Mouse (Mus musculus): ENCODE results near the gene Zbtb8b. TPM values are rescaled to one million over a fixed set of nuclear protein-coding genes. Genes with fewer than 3 reads are reported as not detected.
A peak's percentile ranks its signal among the peaks of the same experiment; 100 is the strongest.
"Not testable (repeated sequence)": the region's sequence is repeated elsewhere in the genome, so short reads cannot be mapped to it uniquely, and the experiment has no call there.

Zbtb8b gene
- 1.5 and 1.7 TPM in 2 replicates for polyA plus RNA-seq (2015; fragmentation: Nextera tagmentation; extraction: Ambion mirVana)

DNA sequence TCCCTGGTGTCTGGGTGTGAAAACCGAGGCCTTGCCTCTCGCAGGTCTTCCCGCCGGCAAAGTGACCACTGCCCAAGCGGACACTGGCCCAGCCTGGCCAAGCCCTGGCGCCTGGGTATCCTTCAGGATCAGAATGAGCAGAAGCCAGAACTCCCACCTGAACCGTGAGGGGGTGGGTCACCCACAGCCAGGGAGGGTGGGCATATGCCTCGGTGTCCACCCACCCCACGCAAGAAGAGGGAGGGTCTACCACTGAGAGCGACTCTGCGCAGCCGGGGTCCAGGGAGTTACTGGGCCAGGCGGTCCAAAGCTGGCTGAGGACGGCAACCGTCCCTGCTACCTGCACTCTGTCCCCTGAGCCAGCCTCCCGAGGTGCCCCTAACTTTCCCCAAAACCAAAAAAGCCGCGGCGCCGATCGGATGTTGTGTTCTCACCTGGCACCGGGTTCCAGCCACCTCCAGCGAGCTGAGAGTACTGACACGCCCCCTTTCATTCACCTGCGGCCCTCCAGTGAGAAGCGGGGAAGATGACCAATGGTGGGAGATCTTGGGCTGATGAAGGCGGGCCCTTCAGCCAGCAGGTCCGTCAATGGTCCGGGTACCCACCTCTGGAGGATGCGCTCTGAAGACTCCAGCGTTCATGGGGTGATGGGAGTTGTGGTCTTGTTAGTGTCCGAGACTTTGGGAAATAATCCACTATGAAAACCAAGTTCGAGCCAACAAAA lies at the start of gene Zbtb8b:
Zbtb8b (minus strand) TSS at position 514 of the 724 bp plus-strand sequence.
- 0 out of 2 replicates have a peak within 1 kb of the TSS, but pooled peaks have one; percentile 16 for H3K9ac ChIP-seq

DNA sequence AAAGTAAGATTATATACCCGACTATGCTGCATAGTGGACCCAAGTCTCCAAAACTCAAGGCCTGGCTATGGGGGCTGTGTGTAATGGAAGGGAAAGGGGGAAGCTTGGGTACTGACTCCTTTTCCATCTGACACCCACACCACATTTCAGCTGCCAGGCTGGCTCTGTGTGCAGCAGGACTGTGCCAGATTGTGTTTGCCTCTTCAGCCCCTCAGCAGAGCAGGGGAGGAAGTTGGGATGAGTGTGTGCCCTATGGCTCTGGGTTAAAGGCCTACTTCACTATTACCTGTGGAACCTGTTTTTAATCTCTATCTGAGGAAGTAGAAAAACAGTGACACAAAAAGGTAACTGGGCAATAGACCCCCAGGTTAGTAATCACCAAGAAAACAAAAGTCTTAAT lies 40.4 kb upstream of the Zbtb8b start:
- 92% methylated on average over 1 of the region's 1 CpGs for WGBS
- H3K4me1 ChIP-seq: no peaks in the 10 kb centered on the region
- no peak for ATAC-seq (ENCODE audit: insufficient read depth, low FRiP score, low read depth)
- H3K36me3 ChIP-seq: peaks cover 22% of the 10 kb centered on the region
- no peak overlapping the region for H3K9ac ChIP-seq
- H3K4me3 ChIP-seq (replicated peaks): no peak overlapping the region
- no peak overlapping the region for H3K4me2 ChIP-seq
- no peaks in the 10 kb centered on the region for H3K27me3 ChIP-seq (replicated peaks)
- no peaks in the 10 kb centered on the region for H3K9me3 ChIP-seq
- no peak overlapping the region for H3K27ac ChIP-seq

More for the DNA sequence above, at the start of gene Zbtb8b:
- Histone ChIP-seq H3K27me3 (replicated peaks) (peaks cover 21% of the 10 kb centered on the region), H3K36me3 (no peaks in the 10 kb centered on the region), H3K9me3 (no peaks in the 10 kb centered on the region), H3K4me3 (replicated peaks) (peak within 1 kb of the TSS; percentile 48), H3K4me2 (peak within 1 kb of the TSS; percentile 86), H3K4me1 (no peaks in the 10 kb centered on the region; the same call in 1 of the 2 replicates), H3K27ac (no peak within 1 kb of the TSS)
- 2% methylated on average over 32 of the region's 33 CpGs for WGBS
- ATAC-seq (ENCODE audit: insufficient read depth, low FRiP score, low read depth): peak; percentile 88

DNA sequence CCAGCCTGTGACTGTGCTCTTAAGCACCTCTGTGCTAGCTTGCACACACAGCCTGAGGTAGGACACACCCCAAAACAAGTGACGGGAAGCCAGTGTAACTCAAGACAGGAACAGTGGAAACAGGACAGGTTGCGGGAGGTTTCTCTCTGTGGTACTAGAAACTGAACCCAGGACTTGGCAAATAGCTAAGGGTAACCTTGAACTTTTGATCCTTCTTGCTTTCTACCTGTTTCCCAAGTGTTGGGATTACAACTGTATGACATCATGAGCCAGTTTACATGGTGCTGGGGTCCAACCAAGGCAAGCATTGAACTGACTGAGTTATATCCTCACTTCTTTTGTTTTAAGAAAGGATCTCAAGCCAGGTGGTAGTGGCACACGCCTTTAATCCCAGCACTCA lies 39.2 kb upstream of the Zbtb8b start:
- no peak overlapping the region for H3K4me3 ChIP-seq (replicated peaks)

DNA sequence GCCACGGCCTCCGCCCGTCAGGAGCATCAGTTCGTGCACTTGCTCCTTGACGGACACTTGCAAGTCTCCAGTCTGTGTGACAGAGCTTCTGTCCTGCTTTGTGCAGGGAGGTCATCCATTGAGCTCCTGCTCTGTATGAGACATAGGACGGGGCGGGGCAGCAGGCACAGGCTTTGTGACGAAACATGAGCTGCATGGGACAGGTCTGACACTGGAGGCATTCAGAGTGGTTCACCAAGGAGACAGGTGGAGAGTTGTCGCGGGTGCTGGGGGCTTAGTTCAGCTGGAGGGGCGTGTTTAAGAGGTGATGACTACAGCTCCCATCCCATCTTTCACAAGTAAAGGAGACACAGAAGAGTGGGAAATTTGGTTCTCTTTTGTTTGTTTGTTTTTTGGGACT lies 35.4 kb upstream of the Zbtb8b start:
- Histone ChIP-seq H3K27me3 (replicated peaks) (no peaks in the 10 kb centered on the region), H3K36me3 (peaks cover 38% of the 10 kb centered on the region), H3K27ac (no peak overlapping the region), H3K4me1 (no peaks in the 10 kb centered on the region), H3K9ac (no peak overlapping the region), H3K4me3 (replicated peaks) (no peak overlapping the region), H3K4me2 (no peak overlapping the region), H3K9me3 (no peaks in the 10 kb centered on the region)
- WGBS: 88% methylated on average over 11 of the region's 11 CpGs
- ATAC-seq (ENCODE audit: insufficient read depth, low FRiP score, low read depth): no peak

More for the DNA sequence above, 39.2 kb upstream of the Zbtb8b start:
- Histone ChIP-seq H3K9ac (no peak overlapping the region), H3K27ac (no peak overlapping the region), H3K4me2 (no peak overlapping the region), H3K27me3 (replicated peaks) (no peaks in the 10 kb centered on the region), H3K36me3 (peaks cover 26% of the 10 kb centered on the region), H3K9me3 (no peaks in the 10 kb centered on the region), H3K4me1 (no peaks in the 10 kb centered on the region)
- 80% methylated on average over 3 of the region's 3 CpGs for WGBS
- no peak for ATAC-seq (ENCODE audit: insufficient read depth, low FRiP score, low read depth)

DNA sequence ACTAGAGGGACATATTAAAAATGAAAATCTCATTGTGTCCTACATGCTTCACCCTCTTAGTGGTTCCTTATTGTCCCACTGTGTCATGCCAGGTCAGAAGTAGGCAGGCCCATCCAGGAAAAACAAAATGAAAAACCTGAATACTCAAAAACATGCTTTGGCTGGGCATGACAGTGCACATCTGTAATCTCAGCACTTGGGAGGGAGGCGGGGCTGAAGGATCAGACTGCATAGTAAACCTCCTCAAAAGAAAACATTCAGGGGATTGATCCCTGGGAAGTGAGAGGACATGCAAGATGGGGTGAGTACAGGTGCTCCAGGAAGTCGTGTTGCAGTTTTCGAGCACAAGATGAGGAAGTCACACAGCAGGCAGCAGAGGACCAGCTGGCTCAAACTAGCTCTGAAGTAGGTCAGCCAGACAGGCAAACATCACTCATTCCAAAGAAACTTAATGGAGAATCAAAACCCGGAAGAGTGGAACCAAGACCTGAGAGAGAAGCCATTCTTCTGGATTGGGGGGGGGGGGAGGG lies 23.7 kb upstream of the Zbtb8b start:
- Histone ChIP-seq H3K4me3 (replicated peaks) (no peak overlapping the region), H3K27me3 (replicated peaks) (no peaks in the 10 kb centered on the region), H3K4me2 (no peak overlapping the region), H3K9ac (no peak overlapping the region), H3K9me3 (no peaks in the 10 kb centered on the region), H3K27ac (no peak overlapping the region), H3K4me1 (peaks cover 4% of the 10 kb centered on the region; the same call in 1 of the 2 replicates), H3K36me3 (peaks cover 34% of the 10 kb centered on the region)
- 79% methylated on average over 4 of the region's 4 CpGs for WGBS
- no peak for ATAC-seq (ENCODE audit: insufficient read depth, low FRiP score, low read depth)

DNA sequence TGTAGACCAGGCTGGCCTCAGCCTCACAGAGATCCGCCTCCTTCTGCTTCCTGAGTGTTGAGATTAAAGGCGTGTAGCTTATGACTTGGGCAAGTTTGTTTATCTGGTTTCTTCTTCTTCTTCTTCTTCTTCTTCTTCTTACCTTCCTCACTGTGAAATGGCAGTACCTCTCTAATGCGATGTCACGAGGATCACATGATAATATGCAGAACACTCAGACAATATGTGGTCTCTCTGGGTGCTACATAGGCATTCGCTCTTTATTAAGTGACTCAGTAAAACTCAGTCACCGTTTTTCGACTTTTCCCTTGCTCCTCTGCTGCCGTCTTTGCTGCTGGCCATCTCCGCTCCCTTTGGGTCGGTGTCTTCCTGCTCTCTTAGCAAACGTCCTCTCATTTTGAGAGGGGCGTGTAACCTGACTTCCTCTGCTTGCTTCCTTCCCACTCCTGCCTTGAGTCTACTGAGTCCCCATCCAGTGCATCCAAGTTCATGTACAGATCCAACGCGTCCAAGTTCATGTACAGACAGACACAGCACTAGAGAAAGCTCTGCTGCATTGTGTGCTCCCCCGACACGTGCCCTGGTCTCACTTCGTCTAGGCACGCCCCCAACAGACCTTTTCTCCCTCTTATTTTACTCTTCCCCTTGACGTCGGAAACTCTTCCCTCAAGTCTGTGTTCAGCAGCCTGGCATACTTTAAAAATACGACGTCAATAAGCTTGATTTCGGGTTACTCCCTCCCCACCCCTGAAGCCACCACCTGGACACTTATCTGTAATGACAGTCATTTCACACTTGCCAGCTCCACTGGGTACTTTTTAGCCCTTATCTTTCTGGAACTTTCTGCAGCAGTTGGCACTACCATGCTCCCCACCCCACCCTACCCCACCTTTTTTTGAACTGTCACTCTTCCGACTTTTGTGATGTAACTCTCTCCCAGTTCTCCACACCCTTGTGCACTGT lies 22.7 kb upstream of the Zbtb8b start:
- Histone ChIP-seq H3K36me3 (peaks cover 28% of the 10 kb centered on the region), H3K27ac (no peak overlapping the region), H3K4me1 (peaks cover 4% of the 10 kb centered on the region; the same call in 1 of the 2 replicates), H3K9ac (no peak overlapping the region), H3K27me3 (replicated peaks) (no peaks in the 10 kb centered on the region), H3K4me2 (no peak overlapping the region), H3K4me3 (replicated peaks) (no peak overlapping the region), H3K9me3 (no peaks in the 10 kb centered on the region)
- peak; percentile 2; the same call in 1 of the 2 replicates for ATAC-seq (ENCODE audit: insufficient read depth, low FRiP score, low read depth)
- WGBS: 80% methylated on average over 24 of the region's 24 CpGs

DNA sequence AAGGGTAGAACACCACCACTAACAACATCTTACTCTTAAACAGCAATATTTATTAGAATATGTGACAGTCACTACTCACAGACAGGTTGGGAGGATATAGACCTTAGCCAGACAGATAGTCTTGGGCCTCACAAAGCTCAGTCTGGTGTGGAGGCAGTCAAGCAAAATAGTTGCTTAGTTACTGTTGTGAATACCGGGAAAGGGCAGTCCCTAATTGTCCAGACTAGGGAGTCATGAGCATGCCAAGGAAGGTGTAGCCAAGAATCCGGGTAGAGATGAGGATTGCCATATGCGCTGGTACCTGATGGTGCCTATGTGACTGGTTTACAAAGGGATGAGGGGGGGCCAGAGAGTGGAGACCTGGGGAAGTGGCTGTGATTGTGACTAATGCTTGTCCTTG lies 21.5 kb upstream of the Zbtb8b start:
- H3K27me3 ChIP-seq (replicated peaks): no peaks in the 10 kb centered on the region
- 37% methylated on average over 3 of the region's 3 CpGs for WGBS
- peaks cover 17% of the 10 kb centered on the region for H3K36me3 ChIP-seq
- 0 out of 2 replicates have a peak overlapping the region, but pooled peaks have one; percentile 69 for H3K27ac ChIP-seq
- peak overlapping the region; percentile 82 for H3K4me2 ChIP-seq
- no peaks in the 10 kb centered on the region for H3K9me3 ChIP-seq
- ATAC-seq (ENCODE audit: insufficient read depth, low FRiP score, low read depth): no peak
- H3K4me3 ChIP-seq (replicated peaks): peak overlapping the region; percentile 91
- H3K4me1 ChIP-seq: peaks cover 4% of the 10 kb centered on the region; the same call in 1 of the 2 replicates
- H3K9ac ChIP-seq: peak overlapping the region; percentile 72

DNA sequence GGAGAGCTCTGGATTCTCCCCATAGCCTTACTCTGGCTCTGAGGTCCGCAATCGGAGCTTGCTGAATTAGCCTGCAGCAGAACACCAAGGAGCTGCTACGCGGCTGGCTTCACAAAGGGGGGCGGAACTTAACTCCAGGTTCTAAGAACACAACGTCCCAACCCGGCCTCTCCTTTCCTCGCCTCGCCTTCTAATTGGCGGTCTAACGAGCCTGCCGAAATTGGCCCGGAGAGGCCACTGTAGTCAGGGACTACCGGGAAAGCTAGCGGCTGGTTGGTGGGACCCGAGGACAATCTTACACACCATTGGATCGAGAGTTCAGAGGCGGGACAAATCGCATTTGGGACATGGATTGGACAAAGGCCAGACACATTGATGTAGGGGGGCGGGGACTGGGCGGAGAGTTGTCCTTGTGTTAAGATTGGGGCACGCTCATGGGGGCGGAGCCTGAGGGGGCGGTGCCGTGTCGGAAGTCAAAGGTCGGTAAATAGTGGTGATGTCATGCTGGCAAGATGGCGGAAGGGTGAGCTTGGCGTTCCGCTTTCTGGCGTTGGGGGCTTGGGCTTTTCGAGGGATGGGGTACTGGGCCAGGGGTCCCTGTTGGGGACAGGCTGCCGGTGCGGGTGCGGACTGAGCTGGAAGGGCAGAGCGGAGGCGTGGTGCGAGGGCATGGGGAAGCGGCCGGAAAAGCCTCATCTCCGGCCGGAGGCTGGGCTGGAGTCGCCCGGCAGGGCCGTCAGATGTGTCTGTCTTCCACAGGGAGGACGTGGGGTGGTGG lies 20.7 kb upstream of the Zbtb8b start, which contains the start of gene Bsdc1:
Bsdc1 (plus strand) TSS at position 399 of the 778 bp plus-strand sequence.
- H3K36me3 ChIP-seq: peaks cover 15% of the 10 kb centered on the region
- WGBS: under 1% methylated on average over 46 of the region's 46 CpGs

DNA sequence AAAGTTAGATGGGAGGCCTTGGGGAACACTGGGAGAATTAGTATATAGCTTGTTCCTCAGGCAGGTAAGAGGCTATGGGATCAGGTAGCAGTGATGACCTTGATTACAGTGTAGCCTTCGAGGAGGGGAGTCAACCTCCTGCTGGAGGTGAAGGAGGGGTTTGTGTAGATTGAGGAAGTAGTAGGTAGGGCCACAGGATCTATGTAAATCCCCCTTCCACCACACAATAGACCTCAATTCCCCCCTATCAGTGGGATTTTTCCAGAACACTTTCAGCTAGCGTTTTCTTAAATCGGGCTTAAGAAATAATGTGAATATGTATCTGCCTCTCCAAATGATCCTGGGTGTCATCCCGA lies 20.2 kb upstream of the Zbtb8b start:
- peaks cover 9% of the 10 kb centered on the region; the same call in 1 of the 2 replicates for H3K36me3 ChIP-seq
- peak overlapping the region; percentile 47; the same call in 1 of the 2 replicates for H3K9ac ChIP-seq
- peak overlapping the region; percentile 91 for H3K4me3 ChIP-seq (replicated peaks)
- H3K27ac ChIP-seq: peak overlapping the region; percentile 91
- H3K4me2 ChIP-seq: peak overlapping the region; percentile 74
- H3K9me3 ChIP-seq: no peaks in the 10 kb centered on the region
- ATAC-seq (ENCODE audit: insufficient read depth, low FRiP score, low read depth): no peak
- no peaks in the 10 kb centered on the region for H3K27me3 ChIP-seq (replicated peaks)
- 0% methylated on average over 4 of the region's 4 CpGs for WGBS
- H3K4me1 ChIP-seq: peaks cover 4% of the 10 kb centered on the region; the same call in 1 of the 2 replicates

More for the DNA sequence above, 20.7 kb upstream of the Zbtb8b start, which contains the start of gene Bsdc1:
- Histone ChIP-seq H3K27ac (peak within 1 kb of the TSS; percentile 91), H3K9me3 (no peaks in the 10 kb centered on the region), H3K9ac (peak within 1 kb of the TSS; percentile 72), H3K27me3 (replicated peaks) (no peaks in the 10 kb centered on the region), H3K4me2 (peak within 1 kb of the TSS; percentile 82), H3K4me3 (replicated peaks) (peak within 1 kb of the TSS; percentile 91), H3K4me1 (peaks cover 4% of the 10 kb centered on the region; the same call in 1 of the 2 replicates)
- ATAC-seq (ENCODE audit: insufficient read depth, low FRiP score, low read depth): peak; percentile 99

DNA sequence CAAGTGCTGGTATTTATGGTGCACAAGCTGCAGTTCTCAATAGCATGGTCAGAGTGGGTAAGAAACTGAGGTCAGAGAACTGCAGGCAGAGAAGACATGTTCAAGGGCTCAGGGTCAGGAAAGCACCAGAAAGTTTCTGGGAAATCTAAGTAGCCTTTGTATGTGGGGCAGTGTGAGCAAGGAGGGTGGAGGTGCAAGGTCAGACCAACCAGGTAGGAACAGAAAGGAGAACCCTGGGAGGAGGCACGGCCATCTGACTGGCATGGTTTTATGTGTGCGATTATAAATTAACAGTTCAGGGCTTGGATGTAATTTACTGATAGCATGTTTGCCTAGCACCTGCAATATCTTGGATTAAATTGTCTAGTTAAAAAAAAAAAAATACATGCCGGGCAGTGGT lies 19.1 kb upstream of the Zbtb8b start:
- H3K4me2 ChIP-seq: no peak overlapping the region
- no peak for ATAC-seq (ENCODE audit: insufficient read depth, low FRiP score, low read depth)
- H3K9ac ChIP-seq: no peak overlapping the region
- no peak overlapping the region for H3K27ac ChIP-seq
- peaks cover 4% of the 10 kb centered on the region; the same call in 1 of the 2 replicates for H3K4me1 ChIP-seq
- H3K4me3 ChIP-seq (replicated peaks): no peak overlapping the region
- WGBS: 83% methylated on average over 3 of the region's 3 CpGs
- H3K36me3 ChIP-seq: no peaks in the 10 kb centered on the region
- H3K9me3 ChIP-seq: no peaks in the 10 kb centered on the region
- no peaks in the 10 kb centered on the region for H3K27me3 ChIP-seq (replicated peaks)

DNA sequence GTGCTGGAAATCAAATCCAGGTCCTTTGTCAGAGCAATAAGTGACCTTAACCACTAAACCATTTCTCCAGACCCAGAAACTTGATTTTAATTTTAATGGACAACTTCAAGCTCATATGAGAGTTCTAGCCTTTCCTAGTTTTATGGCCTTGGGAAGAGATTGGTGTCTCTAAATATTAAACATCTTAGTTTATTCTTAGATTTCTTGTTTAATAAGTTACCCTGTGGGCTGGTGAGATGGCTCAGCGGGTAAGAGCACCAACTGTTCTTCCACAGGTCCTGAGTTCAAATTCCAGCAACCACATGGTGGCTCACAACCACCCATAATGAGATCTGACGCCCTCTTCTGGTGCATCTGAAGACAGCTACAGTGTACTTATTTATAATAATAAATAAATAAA lies 16.7 kb upstream of the Zbtb8b start:
- not testable (repeated sequence) for H3K36me3 ChIP-seq; H3K27me3 ChIP-seq (replicated peaks); H3K27ac ChIP-seq; H3K4me1 ChIP-seq; H3K4me2 ChIP-seq; H3K9me3 ChIP-seq; ATAC-seq (ENCODE audit: insufficient read depth, low FRiP score, low read depth); H3K9ac ChIP-seq; H3K4me3 ChIP-seq (replicated peaks)
- 68% methylated on average over 2 of the region's 2 CpGs for WGBS

Measured in stomach, embryonic 15.5 days (tissue).